Mouse (Mus musculus) forebrain, embryonic 15.5 days (tissue): ENCODE measurements around the gene Sez6l2. TPM values are rescaled to one million over a fixed set of nuclear protein-coding genes. Genes with fewer than 3 reads are reported as not detected.

Experiments
- ATAC-seq: fragments of 200-750 bp; cut with Nextera tagmentation; replicated peaks from 2 replicates; pipeline ENCODE4 v1.8.0; 2017; ENCODE audit warnings: mild to moderate bottlenecking, moderate TSS enrichment, moderate library complexity
- H3K27ac ChIP-seq: fragments of 300-500 bp; sonication (generic); replicated peaks from 2 replicates; pipeline ENCODE4 v1.5.1; 2015; ENCODE audit warnings: mild to moderate bottlenecking, inconsistent platforms
- H3K27me3 ChIP-seq: fragments of 300-500 bp; sonication (generic); 2 replicates; pipeline ENCODE4 v1.6.1; 2015; ENCODE audit warnings: inconsistent platforms
- H3K36me3 ChIP-seq: fragments of 300-500 bp; sonication (generic); 2 replicates; pipeline ENCODE4 v1.6.1; 2015; ENCODE audit warnings: mild to moderate bottlenecking, inconsistent platforms
- H3K4me1 ChIP-seq: fragments of 300-500 bp; sonication (generic); 2 replicates; pipeline ENCODE4 v1.6.1; 2015; ENCODE audit warnings: inconsistent platforms
- H3K4me2 ChIP-seq: fragments of 300-500 bp; sonication (generic); replicated peaks from 2 replicates; pipeline ENCODE4 v1.6.1; 2015; ENCODE audit warnings: mild to moderate bottlenecking, inconsistent platforms
- H3K4me3 ChIP-seq: fragments of 300-500 bp; sonication (generic); 2 replicates; pipeline ENCODE4 v1.5.1; 2015; ENCODE audit warnings: mild to moderate bottlenecking, inconsistent platforms
- H3K9ac ChIP-seq: fragments of 300-500 bp; sonication (generic); replicated peaks from 2 replicates; pipeline ENCODE4 v1.6.1; 2015; ENCODE audit warnings: mild to moderate bottlenecking, inconsistent platforms
- H3K9me3 ChIP-seq: fragments of 300-500 bp; sonication (generic); 2 replicates; pipeline ENCODE4 v1.6.1; 2016; ENCODE audit warnings: inconsistent platforms
- WGBS: fragments of 180-500 bp; shearing (Covaris S2); methylation state at CpG from one replicate; pipeline ENCODE4 v1.1.7; 2015; ENCODE audit warnings: mixed read lengths; 5-methylcytosine and 5-hydroxymethylcytosine counted together
- polyA plus RNA-seq: library from polyadenylated mRNA; unstranded; fragments of >200 nt; fragmentation: Nextera tagmentation; extraction: Ambion mirVana; gene quantifications from 2 replicates; pipeline ENCODE4 v1.2.1, GENCODE M21; 2015

Sez6l2 gene
- polyA plus RNA-seq, 1 experiment from 2014 or later: 25.5 TPM

DNA sequence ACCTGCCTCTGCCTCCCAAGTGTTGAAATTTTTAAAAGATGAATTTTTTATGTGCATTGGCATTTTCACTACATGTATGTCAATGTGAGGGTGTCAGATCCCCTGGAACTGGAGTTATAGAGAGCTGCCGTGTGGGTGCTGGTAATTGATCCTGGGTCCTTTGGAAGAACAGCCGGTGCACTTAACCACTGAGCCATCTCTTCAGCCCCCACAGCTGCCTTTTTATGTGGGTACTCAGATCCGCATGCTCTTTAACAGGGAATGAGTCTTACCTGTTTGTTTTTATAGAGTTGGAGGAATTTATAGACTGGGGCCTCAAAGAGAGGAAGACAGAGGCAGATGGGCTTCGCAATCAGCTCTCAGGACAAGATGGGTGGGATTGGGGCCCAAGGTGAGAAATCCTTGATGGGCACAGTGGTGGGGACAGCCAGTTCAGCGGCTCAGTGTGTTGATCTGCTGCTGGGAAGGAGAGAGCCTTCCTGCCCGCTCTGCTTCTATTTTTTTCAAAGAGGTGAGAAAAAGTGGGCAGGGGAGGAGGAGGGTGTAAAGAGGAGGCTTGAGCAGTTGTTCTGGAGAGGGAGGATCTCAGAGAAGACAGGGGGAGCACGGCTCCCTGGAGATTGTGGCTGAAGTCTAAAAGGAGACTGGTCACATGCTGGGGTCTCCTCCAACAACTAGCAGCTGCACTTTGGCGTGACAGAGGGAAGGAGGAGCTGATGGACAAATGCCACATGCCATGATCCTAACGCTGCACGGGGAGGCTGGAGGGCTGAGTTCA lies 34.5 kb downstream of the Sez6l2 start:
- Histone ChIP-seq H3K4me3 (no peak overlapping the region), H3K9me3 (no peaks in the 10 kb centered on the region), H3K27me3 (no peaks in the 10 kb centered on the region), H3K27ac (no peak overlapping the region), H3K4me2 (no peak overlapping the region), H3K36me3 (peaks cover 13% of the 10 kb centered on the region), H3K9ac (no peak overlapping the region), H3K4me1 (no peaks in the 10 kb centered on the region)
- ATAC-seq: no peak
- WGBS: 68% methylated on average over 10 of the region's 10 CpGs

DNA sequence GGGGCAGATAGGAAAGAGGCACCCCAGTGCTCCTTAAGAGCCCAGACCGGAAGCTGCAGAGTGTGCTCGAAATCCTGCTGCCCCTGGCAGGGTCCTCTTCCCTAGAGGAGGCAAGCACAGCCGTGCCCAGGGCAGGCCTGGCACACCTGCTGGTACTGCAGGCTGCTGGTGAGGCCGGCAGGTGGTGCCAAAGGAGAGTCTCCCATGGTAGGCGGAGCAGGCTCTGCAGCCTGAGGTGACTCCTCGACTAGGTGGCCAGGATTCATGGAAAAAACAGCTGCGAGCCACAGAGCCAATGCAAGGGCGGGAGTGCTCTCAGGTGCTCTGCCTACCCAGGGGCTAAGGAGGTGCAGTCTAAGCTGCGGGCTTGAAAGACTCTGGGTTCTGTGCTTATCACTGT lies 36.0 kb downstream of the Sez6l2 start:
- 48% methylated on average over 9 of the region's 9 CpGs for WGBS
- Histone ChIP-seq H3K9me3 (no peaks in the 10 kb centered on the region), H3K9ac (no peak overlapping the region), H3K36me3 (peaks cover 3% of the 10 kb centered on the region; the same call in 1 of the 2 replicates), H3K27ac (no peak overlapping the region), H3K4me2 (no peak overlapping the region), H3K4me1 (no peaks in the 10 kb centered on the region), H3K27me3 (no peaks in the 10 kb centered on the region), H3K4me3 (no peak overlapping the region)
- ATAC-seq: no peak

DNA sequence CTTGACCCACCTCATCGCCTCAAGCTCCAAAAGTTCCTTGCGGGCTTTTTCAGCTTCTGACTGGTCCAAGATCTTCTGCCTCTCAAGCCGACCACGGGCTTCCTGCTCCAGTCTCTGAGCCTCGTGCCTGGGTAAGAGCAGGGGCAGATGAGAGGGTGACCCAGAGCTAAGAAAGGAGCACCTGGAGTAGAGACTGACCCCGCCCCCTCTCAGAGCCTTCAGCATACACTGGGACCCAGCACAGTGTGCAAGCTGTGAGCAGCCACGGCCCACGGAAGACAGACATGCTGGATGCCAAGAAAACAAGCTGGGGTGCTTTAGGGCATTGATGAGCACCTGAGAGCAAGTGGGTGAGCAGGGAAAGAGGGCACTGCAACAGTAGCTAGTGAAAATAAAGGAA lies 38.5 kb downstream of the Sez6l2 start:
- 70% methylated on average over 8 of the region's 8 CpGs for WGBS
- H3K27me3 ChIP-seq: no peaks in the 10 kb centered on the region

DNA sequence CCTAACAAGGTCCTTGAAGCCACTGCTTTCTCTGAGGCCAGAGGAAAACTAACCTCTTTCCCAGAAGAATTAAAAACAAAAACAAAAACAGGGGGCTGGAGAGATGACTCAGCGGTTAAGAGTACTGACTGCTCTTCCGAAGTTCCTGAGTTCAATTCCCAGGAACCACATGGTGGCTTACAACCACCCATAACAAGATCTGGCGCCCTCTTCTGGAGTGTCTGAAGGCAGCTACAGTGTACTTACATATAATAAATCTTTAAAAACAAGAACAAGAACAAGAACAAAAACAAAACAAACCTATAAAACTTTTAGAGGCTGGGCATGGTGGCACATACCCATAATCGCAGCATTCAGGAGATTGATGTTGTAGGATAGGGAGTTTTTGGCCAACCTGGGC lies 46.1 kb downstream of the Sez6l2 start:
- Histone ChIP-seq H3K4me2 (no peak overlapping the region), H3K9ac (no peak overlapping the region), H3K27me3 (no peaks in the 10 kb centered on the region), H3K4me1 (no peaks in the 10 kb centered on the region), H3K4me3 (no peak overlapping the region), H3K36me3 (no peaks in the 10 kb centered on the region), H3K27ac (no peak overlapping the region), H3K9me3 (no peaks in the 10 kb centered on the region)
- no peak for ATAC-seq
- WGBS: 82% methylated on average over 4 of the region's 4 CpGs

More for the DNA sequence above, 38.5 kb downstream of the Sez6l2 start:
- Histone ChIP-seq H3K4me1 (no peaks in the 10 kb centered on the region), H3K4me3 (no peak overlapping the region), H3K9ac (no peak overlapping the region), H3K27ac (no peak overlapping the region), H3K4me2 (no peak overlapping the region), H3K9me3 (no peaks in the 10 kb centered on the region), H3K36me3 (no peaks in the 10 kb centered on the region)
- no peak for ATAC-seq

DNA sequence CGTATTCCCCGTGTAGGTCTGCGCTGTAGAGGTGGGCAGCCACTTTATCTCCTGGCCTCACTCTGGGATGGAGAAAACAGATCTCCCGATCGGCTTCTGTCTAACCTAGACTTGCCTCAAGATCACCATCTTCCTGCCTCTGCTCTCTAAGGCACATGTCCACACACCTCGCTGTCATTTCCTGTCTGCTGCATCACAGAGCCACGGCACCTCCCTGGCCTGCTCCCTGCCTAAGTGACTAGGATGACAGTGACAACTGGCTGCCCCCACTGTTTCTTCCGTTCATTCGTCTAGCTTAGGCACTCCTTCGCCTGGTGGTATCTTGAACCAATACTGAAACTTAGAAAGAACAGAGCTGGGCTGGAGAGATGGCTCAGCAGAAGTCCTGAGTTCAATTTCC lies 49.2 kb downstream of the Sez6l2 start:
- no peak overlapping the region for H3K4me3 ChIP-seq
- H3K36me3 ChIP-seq: no peaks in the 10 kb centered on the region
- no peak overlapping the region for H3K4me2 ChIP-seq
- ATAC-seq: no peak
- no peak overlapping the region for H3K27ac ChIP-seq
- H3K27me3 ChIP-seq: no peaks in the 10 kb centered on the region
- H3K4me1 ChIP-seq: no peaks in the 10 kb centered on the region
- H3K9ac ChIP-seq: no peak overlapping the region
- no peaks in the 10 kb centered on the region for H3K9me3 ChIP-seq
- 91% methylated on average over 10 of the region's 10 CpGs for WGBS

DNA sequence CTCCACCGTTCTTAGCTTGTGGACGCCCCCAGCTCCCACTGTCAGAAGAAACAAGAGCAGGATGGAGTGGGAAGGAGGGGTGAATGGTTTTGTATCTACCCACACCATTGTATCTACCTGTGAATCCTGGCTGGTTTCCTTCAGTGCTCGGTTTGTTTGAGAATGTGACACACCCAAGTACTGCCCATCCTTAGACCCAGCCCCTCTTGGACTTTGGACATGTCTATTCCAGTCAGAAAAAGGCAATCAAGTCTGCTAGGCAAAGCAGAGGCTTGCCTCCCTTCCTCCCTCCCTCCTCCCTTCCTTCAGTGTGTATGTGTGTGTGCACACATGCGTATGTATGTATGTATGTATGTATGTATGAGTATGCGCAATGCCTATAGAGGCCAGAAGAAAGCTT lies 53.3 kb downstream of the Sez6l2 start:
- Histone ChIP-seq H3K27ac (no peak overlapping the region), H3K4me1 (peaks cover 7% of the 10 kb centered on the region), H3K4me3 (no peak overlapping the region), H3K9ac (no peak overlapping the region), H3K9me3 (no peaks in the 10 kb centered on the region), H3K27me3 (no peaks in the 10 kb centered on the region), H3K36me3 (no peaks in the 10 kb centered on the region), H3K4me2 (no peak overlapping the region)
- 93% methylated on average over 5 of the region's 5 CpGs for WGBS
- ATAC-seq: no peak

DNA sequence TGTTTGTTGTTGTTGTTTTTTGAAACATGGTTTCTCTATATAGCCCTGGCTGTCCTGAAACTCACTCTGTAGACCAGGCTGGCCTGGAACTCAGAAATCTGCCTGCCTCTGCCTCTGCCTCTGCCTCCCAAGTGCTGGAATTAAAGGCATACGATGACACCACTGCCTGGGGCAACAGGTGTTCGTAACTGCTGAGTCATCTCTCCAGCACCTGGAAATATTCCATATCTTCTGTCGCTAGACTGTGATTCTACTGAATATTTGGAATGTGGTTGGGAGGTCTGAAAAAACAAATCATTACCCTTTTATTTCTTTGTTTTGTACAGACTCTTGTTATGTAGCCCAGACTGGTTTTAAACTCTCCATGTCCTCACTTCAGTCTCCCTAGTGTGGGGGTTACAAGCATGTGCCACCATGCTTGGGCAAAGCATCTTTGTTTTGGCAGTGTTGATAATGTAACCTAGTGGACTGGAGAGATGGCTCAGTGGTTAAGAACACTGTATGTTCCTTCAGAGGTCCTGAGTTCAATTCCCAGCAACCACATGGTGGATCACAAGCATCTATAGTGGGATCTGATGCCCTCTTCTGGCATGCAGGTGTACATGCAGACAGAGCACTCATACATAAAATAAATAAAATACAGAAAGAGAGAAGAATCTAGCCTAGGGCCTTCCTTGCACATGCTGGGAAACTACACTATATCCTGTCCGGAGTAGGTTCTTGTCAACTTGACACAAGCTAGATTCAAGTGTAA lies 53.9 kb downstream of the Sez6l2 start:
- whole genome bisulfite sequencing: 87% methylated on average over 4 of the region's 4 CpGs
- no peaks in the 10 kb centered on the region for H3K27me3 ChIP-seq
- no peak for ATAC-seq
- H3K4me1 ChIP-seq: peaks cover 13% of the 10 kb centered on the region
- H3K9me3 ChIP-seq: no peaks in the 10 kb centered on the region
- no peak overlapping the region for H3K27ac ChIP-seq
- no peak overlapping the region for H3K9ac ChIP-seq
- no peaks in the 10 kb centered on the region for H3K36me3 ChIP-seq
- no peak overlapping the region for H3K4me3 ChIP-seq
- H3K4me2 ChIP-seq: no peak overlapping the region

DNA sequence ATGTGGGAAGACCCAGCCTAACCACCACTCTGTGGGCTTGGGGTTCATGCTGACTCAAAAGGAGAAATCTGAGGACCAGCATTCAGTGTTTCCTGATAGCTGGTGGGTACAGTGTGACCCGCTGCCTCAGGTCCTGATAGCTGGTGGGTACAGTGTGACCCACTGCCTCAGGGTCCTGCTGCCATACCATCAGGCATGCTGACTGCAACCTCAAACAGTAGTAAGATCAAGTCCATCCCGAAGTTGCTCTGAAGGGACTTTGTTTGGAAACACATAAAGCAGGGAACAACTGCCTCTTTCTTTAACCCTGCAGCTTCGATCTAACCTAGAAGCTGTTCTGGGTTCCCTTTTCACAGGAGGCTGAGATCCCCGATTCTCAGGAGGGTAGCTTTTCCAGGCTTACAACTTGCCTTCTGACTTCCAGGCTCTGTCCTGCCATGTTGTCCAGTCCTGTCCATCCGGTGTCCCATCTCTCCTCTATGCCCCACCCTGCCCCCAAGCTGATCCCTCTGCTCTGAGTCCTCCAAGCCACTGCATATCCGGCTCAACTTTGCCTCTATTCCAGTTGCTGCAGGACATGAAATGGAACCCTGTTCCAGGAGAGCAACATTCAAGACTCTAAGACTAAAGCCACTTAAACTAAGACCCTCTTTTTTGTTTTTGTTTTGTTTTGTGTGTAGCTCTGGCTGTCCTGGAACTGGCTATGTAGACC lies 57.1 kb downstream of the Sez6l2 start:
- Histone ChIP-seq H3K4me1 (peaks cover 15% of the 10 kb centered on the region), H3K4me2 (no peak overlapping the region), H3K9ac (no peak overlapping the region), H3K9me3 (no peaks in the 10 kb centered on the region), H3K27me3 (no peaks in the 10 kb centered on the region), H3K27ac (peak overlapping the region; percentile 92), H3K36me3 (no peaks in the 10 kb centered on the region), H3K4me3 (no peak overlapping the region)
- 79% methylated on average over 6 of the region's 6 CpGs for WGBS
- no peak for ATAC-seq

DNA sequence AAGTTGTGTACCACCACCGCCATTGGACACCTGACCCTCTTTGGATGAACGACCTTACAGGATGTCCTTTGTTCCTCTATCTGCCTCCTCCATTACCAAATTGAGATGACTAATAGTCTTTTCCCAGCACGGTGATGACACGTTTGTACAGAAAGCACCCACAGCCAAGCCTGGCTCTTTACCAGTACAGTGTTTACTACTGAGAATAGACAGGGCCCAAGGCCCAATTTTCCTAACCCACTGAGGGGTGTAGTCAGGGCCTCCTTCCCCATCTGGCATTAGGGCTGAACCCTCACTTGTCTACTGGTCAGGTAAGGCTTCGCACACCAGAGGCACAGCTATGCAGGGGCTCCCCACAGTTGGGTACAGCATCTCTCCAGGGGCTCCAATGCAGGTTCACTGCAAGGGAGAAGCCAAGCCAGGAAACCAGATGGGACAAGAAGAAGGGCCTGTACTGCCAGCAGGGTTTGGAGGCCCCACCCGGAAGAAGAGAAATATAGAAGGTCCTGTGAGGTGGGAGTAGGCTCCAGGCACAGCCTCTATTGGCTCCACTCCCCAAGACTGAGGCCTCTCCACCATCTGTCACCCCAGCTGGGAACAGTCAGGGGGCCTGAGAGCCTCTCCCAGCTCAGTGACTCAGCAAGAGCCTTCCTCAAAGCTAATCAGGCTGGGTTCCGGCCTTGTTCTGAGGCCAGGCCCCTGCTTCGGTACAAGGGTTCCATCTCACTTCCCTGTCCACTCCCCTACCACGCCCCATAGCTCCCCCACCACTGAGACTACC lies 58.1 kb downstream of the Sez6l2 start:
- Histone ChIP-seq H3K9me3 (no peaks in the 10 kb centered on the region), H3K9ac (no peak overlapping the region), H3K27me3 (no peaks in the 10 kb centered on the region), H3K27ac (peak overlapping the region; percentile 92), H3K4me2 (no peak overlapping the region), H3K4me1 (peaks cover 15% of the 10 kb centered on the region), H3K4me3 (no peak overlapping the region), H3K36me3 (peaks cover 3% of the 10 kb centered on the region; the same call in 1 of the 2 replicates)
- WGBS: 57% methylated on average over 9 of the region's 9 CpGs
- ATAC-seq: peak; percentile 91

DNA sequence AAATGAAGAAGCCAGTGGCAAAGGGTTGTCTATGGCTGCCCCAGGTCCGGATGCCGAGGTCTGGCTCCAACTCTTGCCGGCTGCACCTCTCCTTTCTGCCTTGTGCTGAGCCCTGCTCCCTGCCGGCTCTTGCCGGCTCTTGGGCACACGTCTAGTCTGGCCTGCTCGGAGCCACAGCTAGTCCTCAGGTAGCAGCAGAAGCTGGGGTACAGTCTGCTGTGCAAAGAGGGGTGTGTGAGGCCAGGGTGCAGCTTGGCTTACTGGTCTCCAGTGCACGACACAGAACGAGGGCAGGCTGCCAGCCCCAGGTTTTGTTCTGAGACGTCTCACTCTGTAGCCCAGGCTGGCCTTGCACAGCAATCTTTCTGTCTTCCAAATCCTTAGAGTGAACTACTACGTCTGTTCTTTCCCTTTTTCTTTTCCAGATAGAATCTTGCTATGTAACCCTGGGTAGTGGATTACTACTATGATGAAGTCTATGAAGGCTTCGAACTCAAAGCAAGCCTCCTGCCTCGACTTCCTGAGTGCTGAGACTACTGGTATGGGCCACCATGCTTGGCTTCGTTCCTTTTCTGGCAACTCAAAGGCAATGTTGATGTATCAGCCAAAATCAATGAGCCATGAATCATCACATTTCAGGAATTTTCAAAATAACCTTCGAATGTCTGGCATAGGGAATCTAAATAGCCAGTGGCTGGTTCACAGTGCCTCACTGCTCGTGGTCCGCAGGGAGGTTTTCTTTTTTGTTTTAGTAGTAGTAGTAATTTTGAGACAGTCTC lies 59.1 kb downstream of the Sez6l2 start:
- no peaks in the 10 kb centered on the region for H3K27me3 ChIP-seq
- H3K27ac ChIP-seq: peak overlapping the region; percentile 92
- no peak overlapping the region for H3K4me3 ChIP-seq
- WGBS: 81% methylated on average over 17 of the region's 17 CpGs
- ATAC-seq: no peak
- H3K9ac ChIP-seq: no peak overlapping the region
- H3K4me2 ChIP-seq: no peak overlapping the region
- H3K4me1 ChIP-seq: peaks cover 21% of the 10 kb centered on the region
- peaks cover 7% of the 10 kb centered on the region for H3K36me3 ChIP-seq
- no peaks in the 10 kb centered on the region for H3K9me3 ChIP-seq

DNA sequence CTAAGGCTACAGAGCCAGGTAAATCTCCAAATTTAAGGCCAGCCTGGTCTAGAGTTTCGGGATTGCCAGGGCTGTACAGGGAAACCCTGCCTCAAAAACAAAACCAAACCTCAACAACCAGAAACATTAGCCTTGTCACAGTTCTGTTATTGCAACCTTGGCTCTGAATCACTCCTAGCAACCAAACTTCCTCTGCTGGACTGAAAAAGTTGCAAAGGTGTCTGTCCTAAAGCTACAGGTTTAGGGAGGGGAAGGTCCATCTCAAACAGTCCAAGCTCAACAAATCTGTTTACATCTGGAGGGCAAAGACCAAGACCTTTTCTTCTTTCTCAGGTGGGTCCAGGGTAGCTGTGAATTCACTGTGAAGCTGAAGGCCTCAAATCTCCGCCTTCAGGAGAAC lies 60.7 kb downstream of the Sez6l2 start:
- no peak overlapping the region for H3K9ac ChIP-seq
- WGBS: 96% methylated on average over 2 of the region's 2 CpGs
- peaks cover 17% of the 10 kb centered on the region for H3K36me3 ChIP-seq
- no peak overlapping the region for H3K4me3 ChIP-seq
- H3K4me1 ChIP-seq: peaks cover 35% of the 10 kb centered on the region
- ATAC-seq: no peak
- H3K27me3 ChIP-seq: no peaks in the 10 kb centered on the region
- H3K27ac ChIP-seq: no peak overlapping the region
- no peak overlapping the region for H3K4me2 ChIP-seq
- no peaks in the 10 kb centered on the region for H3K9me3 ChIP-seq
